Mouse (Mus musculus) left cerebral cortex, adult 9 months (tissue): Measurements from ENCODE around the gene Ing5.
"Not testable (repeated sequence)": the region's sequence is repeated elsewhere in the genome, so short reads cannot be mapped to it uniquely, and the experiment has no call there.

Source experiments
- DNase-seq, 2 experiments: peaks; one replicate each; pipeline ENCODE4 v3.0.0; 2022; ENCODE audit warnings: low spot score in 2 of 2

The Ing5 gene

GRCm38 (mm10) chr1:93810011-93810410 is 6.2 kb downstream of the Ing5 start:
- no peak for DNase-seq

DNA sequence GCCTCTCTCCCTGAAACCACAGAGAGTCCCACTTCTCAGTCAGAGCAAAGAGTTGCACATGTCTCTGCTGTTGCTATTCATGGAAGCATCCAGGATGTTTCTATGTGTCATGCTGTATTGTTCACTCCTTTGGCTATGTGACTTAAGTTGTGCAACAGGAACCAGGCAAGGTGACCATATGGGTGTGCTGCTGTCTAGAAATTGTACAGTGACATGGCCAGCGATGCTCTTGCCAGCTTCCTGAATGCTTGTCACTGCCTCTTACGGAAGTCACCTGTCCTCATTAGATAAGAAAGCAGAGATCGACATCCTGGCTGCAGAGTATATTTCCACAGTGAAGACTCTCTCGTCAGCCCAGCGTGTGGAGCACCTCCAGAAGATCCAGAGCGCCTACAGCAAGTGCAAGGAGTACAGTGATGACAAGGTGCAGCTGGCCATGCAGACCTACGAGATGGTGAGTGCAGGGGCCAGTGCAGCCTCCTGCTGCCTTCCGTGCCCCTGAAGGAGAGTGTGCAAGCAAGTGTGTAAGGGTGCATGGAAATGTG is 7.8 kb downstream of the Ing5 start:
- no peak for DNase-seq

GRCm38 (mm10) chr1:93817823-93818532 is 14.2 kb downstream of the Ing5 start:
- no peak for DNase-seq

GRCm38 (mm10) chr1:93818722-93819121 is 15.0 kb downstream of the Ing5 start:
- DNase-seq = no peak

DNA sequence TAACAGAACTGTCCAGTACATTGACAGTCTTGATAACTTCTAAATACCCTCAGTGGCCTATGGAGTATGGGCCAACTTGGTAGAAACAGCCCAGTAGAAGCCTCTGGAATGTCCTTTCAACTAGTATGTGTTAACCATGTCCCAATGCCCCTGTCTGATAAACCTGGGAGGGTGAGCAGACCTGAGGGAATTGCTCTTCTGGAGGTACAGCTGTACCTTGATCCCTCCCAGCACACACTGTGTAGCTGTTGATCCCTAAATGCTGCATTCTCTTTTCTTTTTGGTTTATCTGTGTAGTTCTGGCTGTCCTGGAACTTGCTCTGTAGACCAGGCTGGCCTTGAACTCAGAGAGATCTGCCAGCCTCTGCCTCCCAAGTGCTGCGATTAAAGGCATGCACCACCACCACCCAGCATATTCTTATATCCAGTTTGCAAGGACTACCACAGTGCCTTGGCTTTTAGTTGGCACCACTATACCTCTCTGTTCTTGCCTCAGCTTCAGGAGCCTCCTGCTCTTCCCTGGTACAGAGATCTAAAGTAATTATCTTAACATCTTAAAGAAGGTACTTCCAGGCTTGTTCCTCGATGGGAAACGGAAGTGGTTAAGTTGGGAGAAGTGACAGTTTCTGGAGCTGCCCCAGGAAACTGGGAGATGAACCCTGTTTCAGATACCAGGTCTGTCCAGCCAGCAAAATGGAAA is 20.2 kb downstream of the Ing5 start:
- DNase-seq = no peak

- no peak for DNase-seq
Measured at GRCm38 (mm10) chr1:93824609-93825008, 20.8 kb downstream of the Ing5 start, which contains the start of gene D2hgdh. TSS of gene D2hgdh (plus strand) at chr1:93824909.

DNA sequence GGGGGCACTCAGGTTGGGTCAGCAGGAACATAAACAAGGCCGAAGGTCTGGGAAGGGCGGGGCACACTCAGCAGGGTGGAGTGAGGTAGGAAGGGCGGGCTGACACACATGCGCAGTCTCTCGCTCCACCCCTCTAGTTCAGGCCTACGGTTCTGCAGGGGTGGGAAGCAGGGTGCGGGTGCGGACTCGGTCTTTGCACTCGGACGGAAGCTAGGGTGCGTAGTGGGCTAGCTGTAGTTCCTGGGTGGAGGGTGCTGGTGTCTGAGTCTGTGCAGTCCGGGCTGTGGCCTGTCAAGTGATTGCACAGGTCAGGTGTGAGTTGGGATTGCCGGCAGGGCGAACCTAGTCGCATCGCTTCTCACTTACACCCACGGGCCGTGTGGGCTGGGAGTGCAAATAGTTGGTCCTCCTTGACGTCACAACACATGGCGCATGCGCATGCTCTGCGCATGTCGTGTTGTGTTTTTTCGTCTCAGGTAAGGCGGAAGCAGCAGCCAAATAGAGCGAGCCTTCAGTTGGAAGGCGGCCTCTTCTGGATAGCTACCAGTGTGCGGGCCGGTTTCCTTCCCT is 21.4 kb downstream of the Ing5 start:
- DNase-seq = peak; percentile 93 to 97

DNA sequence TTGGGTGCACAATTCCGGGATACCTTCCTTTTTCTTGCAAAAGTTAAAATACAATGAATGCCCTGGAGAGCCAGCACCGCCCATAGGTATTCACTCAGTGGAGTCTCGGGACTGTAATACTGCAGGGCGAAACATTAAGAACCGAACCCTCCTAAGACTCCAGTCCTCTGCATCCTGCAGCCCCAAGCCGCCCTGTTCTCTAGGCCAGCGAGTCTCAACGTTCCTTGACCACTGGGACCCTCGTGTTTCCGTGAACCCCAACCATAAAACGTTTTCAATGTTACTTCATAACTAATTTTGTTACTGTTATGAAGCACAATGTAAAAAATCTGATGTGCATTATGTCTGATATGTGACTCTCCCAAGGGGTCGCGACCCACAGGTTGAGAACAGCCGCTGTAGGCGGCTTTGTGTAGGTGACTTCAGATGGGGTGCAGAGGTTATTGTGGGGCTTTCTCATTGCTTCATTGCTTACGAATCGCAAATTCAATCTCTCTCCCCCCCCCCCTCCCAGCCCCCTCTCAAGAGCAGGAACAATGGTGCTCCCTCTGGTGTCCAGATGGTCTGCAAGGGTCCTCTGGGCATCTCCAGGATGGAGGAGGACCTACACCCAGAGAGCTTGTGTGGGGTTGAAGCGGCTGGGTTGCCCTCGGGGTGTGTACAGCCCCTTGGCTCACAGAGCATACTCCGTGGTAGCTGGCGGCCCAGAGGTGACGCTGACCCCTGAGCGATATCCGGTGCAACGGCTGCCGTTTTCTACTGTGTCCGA is 22.2 kb downstream of the Ing5 start:
- DNase-seq = no peak

- DNase-seq = no peak
Measured at GRCm38 (mm10) chr1:93826540-93826835, 22.7 kb downstream of the Ing5 start.

DNA sequence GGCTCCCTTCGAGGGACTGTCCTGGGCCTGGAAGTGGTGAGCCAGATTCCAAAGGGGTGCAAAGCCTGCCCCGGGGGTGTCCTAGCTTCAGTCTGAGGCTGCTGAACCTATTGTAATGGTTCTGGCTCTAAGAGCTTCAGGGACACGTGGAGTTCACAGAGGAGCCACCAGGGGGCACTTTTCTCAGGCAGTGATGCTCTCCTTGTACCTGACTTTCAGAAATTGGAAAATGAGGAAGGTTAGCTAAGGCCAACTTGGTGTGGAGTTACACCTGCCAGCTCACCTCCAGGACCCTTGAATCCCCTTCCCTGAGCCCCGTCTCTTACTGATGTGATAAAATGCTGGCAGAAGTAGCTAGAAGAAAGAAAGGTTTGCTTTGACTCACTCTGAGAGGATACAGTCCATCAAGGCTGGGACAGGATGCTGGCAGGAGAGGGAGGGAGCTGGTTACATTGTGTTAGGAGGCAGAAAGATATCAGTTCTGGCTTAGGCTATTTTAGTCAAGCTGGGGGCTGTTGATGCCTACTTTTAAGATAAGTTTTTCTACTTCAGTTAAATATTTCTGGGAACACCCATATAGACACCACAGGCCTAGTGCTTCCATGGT is 29.1 kb downstream of the Ing5 start:
- not testable (repeated sequence) for DNase-seq

- DNase-seq = no peak
Measured at GRCm38 (mm10) chr1:93834671-93835150, 30.9 kb downstream of the Ing5 start.

- DNase-seq = no peak
Measured at GRCm38 (mm10) chr1:93835211-93835610, 31.4 kb downstream of the Ing5 start.

GRCm38 (mm10) chr1:93835876-93836531 is 32.2 kb downstream of the Ing5 start:
- DNase-seq = peak in 1 of 2 experiments; percentile 5

DNA sequence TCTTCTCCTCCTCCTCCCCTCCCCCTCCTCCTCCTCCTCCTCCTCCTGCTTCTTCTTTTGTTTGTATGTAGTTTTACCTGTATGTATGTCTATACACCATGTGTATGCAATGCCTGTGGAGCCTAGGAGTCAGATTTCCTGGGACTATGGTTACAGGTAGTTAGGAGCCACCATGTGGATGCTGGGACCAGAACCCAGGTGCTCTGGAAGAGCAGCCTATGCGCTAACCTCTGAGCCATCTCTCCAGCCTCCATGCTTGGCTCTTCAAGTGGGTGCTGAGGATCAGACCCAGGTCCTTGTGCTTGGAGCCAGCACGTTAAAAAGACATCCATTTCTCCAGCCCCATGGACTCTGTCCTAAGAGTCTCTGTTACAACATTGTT is 32.8 kb downstream of the Ing5 start:
- DNase-seq = no peak

DNA sequence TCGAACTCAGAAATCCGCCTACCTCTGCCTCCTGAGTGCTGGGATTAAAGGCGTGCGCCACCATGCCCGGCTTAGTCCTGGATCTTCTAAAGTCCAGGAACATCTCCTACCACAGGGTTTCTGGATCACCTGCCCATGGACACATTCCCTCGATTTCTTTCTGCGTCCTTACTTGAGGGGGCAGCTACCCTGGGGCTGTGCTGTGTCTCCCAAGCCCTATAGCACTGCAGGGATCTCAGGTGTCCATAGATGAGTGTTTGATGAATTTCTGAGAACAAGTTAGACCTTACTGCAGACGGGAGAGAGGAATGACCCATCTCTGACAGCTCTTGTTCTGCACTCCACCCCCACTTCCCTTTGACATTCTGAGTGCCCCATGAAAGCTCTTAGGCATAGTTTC is 33.6 kb downstream of the Ing5 start:
- no peak for DNase-seq

- DNase-seq = not testable (repeated sequence)
Measured at GRCm38 (mm10) chr1:93838569-93838968, 34.8 kb downstream of the Ing5 start.

DNA sequence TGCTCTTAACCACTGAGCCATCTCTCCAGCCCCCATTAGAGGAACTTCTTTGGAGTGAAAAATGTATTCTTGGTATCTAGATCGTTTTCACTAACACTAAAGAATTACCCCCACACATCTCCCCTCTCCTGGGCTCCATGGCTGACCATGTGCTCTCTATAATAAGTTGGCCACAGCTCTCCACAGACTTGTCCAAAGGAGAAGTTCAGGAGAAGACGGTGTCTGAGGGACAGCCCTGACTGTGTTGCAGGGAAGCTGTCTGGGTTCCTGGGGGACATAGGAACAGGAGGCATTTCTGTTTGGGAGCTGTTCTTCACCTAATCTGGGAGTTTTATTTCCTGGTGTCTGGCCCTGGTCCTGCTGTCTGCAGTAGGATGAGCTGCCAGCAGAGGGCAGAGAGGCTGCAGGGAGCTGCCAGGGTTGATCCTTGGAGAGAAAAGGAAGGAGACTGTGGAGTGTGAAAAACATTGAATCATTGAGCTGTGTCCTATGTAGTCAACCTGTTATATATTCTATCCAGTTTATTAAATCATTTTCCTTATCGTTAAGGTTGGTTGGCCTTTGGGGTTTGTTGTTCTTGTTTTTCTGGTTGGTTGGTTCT is 42.1 kb downstream of the Ing5 start:
- not testable (repeated sequence) for DNase-seq

GRCm38 (mm10) chr1:93855790-93856189 is 52.0 kb downstream of the Ing5 start:
- DNase-seq = not testable (repeated sequence)

- no peak for DNase-seq
Measured at GRCm38 (mm10) chr1:93857370-93857769, 53.6 kb downstream of the Ing5 start.

GRCm38 (mm10) chr1:93857991-93858390 is 54.2 kb downstream of the Ing5 start:
- DNase-seq = no peak

- no peak for DNase-seq
Measured at GRCm38 (mm10) chr1:93859619-93860018, 55.9 kb downstream of the Ing5 start.
